Mouse (Mus musculus): ENCODE measurements around the gene Gm29776.

- TF ChIP-seq CTCF (IDR thresholded peaks at IDR 0.05; ENCODE audit: insufficient read depth, low read length) (no peak), POLR2A (IDR thresholded peaks at IDR 0.05; ENCODE audit: borderline replicate concordance, extremely low read depth, low read depth, low read length) (no peak)
Measured at GRCm38 (mm10) chr14:54734004-54734403, 35.4 kb upstream of the Gm29776 start.

Measured in lung, adult 2 months (tissue).